19 mouse cellular contexts compared by ENCODE assay signal in the genomic region with DNA sequence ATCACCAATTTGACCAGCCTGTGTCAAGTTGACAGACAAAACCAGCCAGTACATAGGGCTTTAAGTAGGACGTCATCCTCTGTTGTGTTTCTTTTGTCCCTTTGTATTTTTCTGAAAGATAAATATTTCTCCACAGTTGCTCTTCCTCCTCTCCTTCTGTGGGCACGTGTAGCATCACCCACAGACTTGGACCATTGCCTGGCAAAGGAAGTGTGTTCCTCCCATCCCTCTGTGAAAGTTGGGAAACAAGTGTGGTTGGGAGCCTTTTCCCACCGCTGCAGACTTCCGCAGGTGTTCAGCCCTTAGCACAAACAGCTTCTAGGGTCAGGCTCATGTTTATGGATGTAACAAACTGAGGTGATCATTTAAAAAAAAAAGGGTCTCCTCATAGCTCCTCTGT.
DNase-seq lines count a peak whose midpoint lies in the region; ATAC-seq and TF ChIP-seq lines count a peak whose summit lies in the region.
"Had no signal": no experiment of that assay in that cellular context is flagged by ENCODE, and none has a peak within 500 bp of the region (broad histone marks: within the 10 kb centered on the region; RNA-seq: fewer than 3 reads in every experiment).

No protein-coding gene starts in this region.

- ATAC-seq in forebrain, embryonic 13.5 days: no peak
- ATAC-seq in midbrain, embryonic 12.5 days (ENCODE audit: low FRiP score, low read depth): peak; percentile 5; the same call in 1 of the 2 replicates
- ATAC-seq in midbrain, embryonic 13.5 days: no peak

- no peak for TF ChIP-seq CTCF in layer of hippocampus, adult 2 months (conservative IDR thresholded peaks at IDR 0.05)

- DNase-seq in forebrain, embryonic 10.5 days (ENCODE audit: extremely low spot score, low spot score): no peak
- DNase-seq in layer of hippocampus, adult 2 months (ENCODE audit: low spot score in 2 of 2): peak in 1 of 2 experiments; percentile 35
- DNase-seq in layer of hippocampus, postnatal 25 days (ENCODE audit: extremely low spot score in 1 of 2, low spot score in 1 of 2): no peak
- DNase-seq in right cerebral cortex, postnatal 14 days: peak; percentile 28
- no peak for DNase-seq in spleen, postnatal 14 days (ENCODE audit: low spot score in 2 of 2)
- DNase-seq: adrenal gland, postnatal 10 days; cerebellum, adult 11-12 months; cerebellum, adult 9-10 months; cerebellum, postnatal 25 days; heart, adult 2 months; heart, postnatal 14 days had no signal

- peak overlapping the region; percentile 40; the same call in 1 of the 2 replicates for H3K27ac ChIP-seq in forebrain, embryonic 13.5 days
- H3K27ac ChIP-seq in forebrain, embryonic 10.5 days: no peak overlapping the region
- H3K27ac ChIP-seq in layer of hippocampus, adult 2 months: 0 out of 2 replicates have a peak overlapping the region, but pooled peaks have one; percentile 23
- no peak overlapping the region for H3K27ac ChIP-seq in midbrain, embryonic 12.5 days (replicated peaks)
- no peak overlapping the region for H3K27ac ChIP-seq in midbrain, embryonic 13.5 days
- H3K27ac ChIP-seq: embryonic facial prominence, embryonic 12.5 days; heart, adult 2 months; heart, embryonic 15.5 days; hindbrain, embryonic 10.5 days; hindbrain, embryonic 14.5 days had no signal

- H3K27me3 ChIP-seq in forebrain, embryonic 13.5 days: no peaks in the 10 kb centered on the region
- no peaks in the 10 kb centered on the region for H3K27me3 ChIP-seq in forebrain, embryonic 10.5 days (ENCODE audit: poor library complexity, severe bottlenecking)
- H3K27me3 ChIP-seq in midbrain, embryonic 12.5 days: no peaks in the 10 kb centered on the region
- H3K27me3 ChIP-seq in midbrain, embryonic 13.5 days: no peaks in the 10 kb centered on the region
- H3K27me3 ChIP-seq: embryonic facial prominence, embryonic 12.5 days; heart, embryonic 15.5 days had no signal

- peaks cover 13% of the 10 kb centered on the region; the same call in 1 of the 2 replicates for H3K36me3 ChIP-seq in forebrain, embryonic 13.5 days (ENCODE audit: poor library complexity, severe bottlenecking)
- peaks cover 13% of the 10 kb centered on the region for H3K36me3 ChIP-seq in forebrain, embryonic 10.5 days (replicated peaks)
- peaks cover 4% of the 10 kb centered on the region; the same call in 1 of the 2 replicates for H3K36me3 ChIP-seq in midbrain, embryonic 12.5 days
- peaks cover 13% of the 10 kb centered on the region for H3K36me3 ChIP-seq in midbrain, embryonic 13.5 days

- peaks cover 8% of the 10 kb centered on the region; the same call in 1 of the 2 replicates for H3K4me1 ChIP-seq in forebrain, embryonic 13.5 days
- H3K4me1 ChIP-seq in forebrain, embryonic 10.5 days: 0 out of 2 replicates have a peak, but pooled peaks cover 3% of the 10 kb centered on the region
- no peaks in the 10 kb centered on the region for H3K4me1 ChIP-seq in midbrain, embryonic 12.5 days
- H3K4me1 ChIP-seq in midbrain, embryonic 13.5 days (replicated peaks): peaks cover 9% of the 10 kb centered on the region; the same call in 1 of the 2 replicates
- H3K4me1 ChIP-seq: embryonic facial prominence, embryonic 12.5 days; hindbrain, embryonic 10.5 days had no signal

- no peak overlapping the region for H3K9ac ChIP-seq in forebrain, embryonic 13.5 days
- no peak overlapping the region for H3K9ac ChIP-seq in midbrain, embryonic 12.5 days (replicated peaks)
- no peak overlapping the region for H3K9ac ChIP-seq in midbrain, embryonic 13.5 days (replicated peaks)
- H3K9ac ChIP-seq: embryonic facial prominence, embryonic 12.5 days; heart, embryonic 15.5 days; hindbrain, embryonic 14.5 days had no signal

- 70% methylated on average over 4 of the region's 4 CpGs for WGBS in forebrain, embryonic 13.5 days
- WGBS in forebrain, embryonic 10.5 days: 90% methylated on average over 4 of the region's 4 CpGs
- WGBS in midbrain, embryonic 12.5 days: 75% methylated on average over 4 of the region's 4 CpGs
- WGBS in midbrain, embryonic 13.5 days: 74% methylated on average over 4 of the region's 4 CpGs

- no peaks in the 10 kb centered on the region for H3K9me3 ChIP-seq in forebrain, embryonic 13.5 days (replicated peaks)
- no peaks in the 10 kb centered on the region for H3K9me3 ChIP-seq in forebrain, embryonic 10.5 days
- H3K9me3 ChIP-seq in midbrain, embryonic 12.5 days: no peaks in the 10 kb centered on the region
- H3K9me3 ChIP-seq in midbrain, embryonic 13.5 days: no peaks in the 10 kb centered on the region
- H3K9me3 ChIP-seq: embryonic facial prominence, embryonic 12.5 days; heart, embryonic 15.5 days; hindbrain, embryonic 10.5 days had no signal

- no peak overlapping the region for H3K4me3 ChIP-seq in forebrain, embryonic 13.5 days
- no peak overlapping the region for H3K4me3 ChIP-seq in forebrain, embryonic 10.5 days
- no peak overlapping the region for H3K4me3 ChIP-seq in layer of hippocampus, adult 2 months
- no peak overlapping the region for H3K4me3 ChIP-seq in midbrain, embryonic 12.5 days
- H3K4me3 ChIP-seq in midbrain, embryonic 13.5 days (replicated peaks): no peak overlapping the region
- H3K4me3 ChIP-seq: embryonic facial prominence, embryonic 12.5 days; heart, adult 2 months; heart, embryonic 15.5 days; hindbrain, embryonic 10.5 days had no signal

- H3K4me2 ChIP-seq in forebrain, embryonic 13.5 days: no peak overlapping the region
- no peak overlapping the region for H3K4me2 ChIP-seq in midbrain, embryonic 12.5 days (replicated peaks)
- H3K4me2 ChIP-seq in midbrain, embryonic 13.5 days (replicated peaks): no peak overlapping the region
- H3K4me2 ChIP-seq: embryonic facial prominence, embryonic 12.5 days; heart, embryonic 11.5 days; heart, embryonic 15.5 days; hindbrain, embryonic 14.5 days had no signal

Comparison
In these comparisons a context has a peak if more than half of its experiments do, and no peak if none do; other contexts are left out.
1. H3K27ac ChIP-seq: peak in forebrain, embryonic 13.5 days (single experiment) and layer of hippocampus, adult 2 months (single experiment); none in forebrain, embryonic 10.5 days (single experiment), midbrain, embryonic 12.5 days (single experiment) and midbrain, embryonic 13.5 days (single experiment).